Mouse (Mus musculus): ENCODE measurements around the gene Akap8. TPM values are rescaled to one million over a fixed set of nuclear protein-coding genes. Genes with fewer than 3 reads are reported as not detected.

Akap8 gene
- polyA plus RNA-seq (2012; fragmentation: generic; extraction: Trizol) = 14.0 TPM

DNA sequence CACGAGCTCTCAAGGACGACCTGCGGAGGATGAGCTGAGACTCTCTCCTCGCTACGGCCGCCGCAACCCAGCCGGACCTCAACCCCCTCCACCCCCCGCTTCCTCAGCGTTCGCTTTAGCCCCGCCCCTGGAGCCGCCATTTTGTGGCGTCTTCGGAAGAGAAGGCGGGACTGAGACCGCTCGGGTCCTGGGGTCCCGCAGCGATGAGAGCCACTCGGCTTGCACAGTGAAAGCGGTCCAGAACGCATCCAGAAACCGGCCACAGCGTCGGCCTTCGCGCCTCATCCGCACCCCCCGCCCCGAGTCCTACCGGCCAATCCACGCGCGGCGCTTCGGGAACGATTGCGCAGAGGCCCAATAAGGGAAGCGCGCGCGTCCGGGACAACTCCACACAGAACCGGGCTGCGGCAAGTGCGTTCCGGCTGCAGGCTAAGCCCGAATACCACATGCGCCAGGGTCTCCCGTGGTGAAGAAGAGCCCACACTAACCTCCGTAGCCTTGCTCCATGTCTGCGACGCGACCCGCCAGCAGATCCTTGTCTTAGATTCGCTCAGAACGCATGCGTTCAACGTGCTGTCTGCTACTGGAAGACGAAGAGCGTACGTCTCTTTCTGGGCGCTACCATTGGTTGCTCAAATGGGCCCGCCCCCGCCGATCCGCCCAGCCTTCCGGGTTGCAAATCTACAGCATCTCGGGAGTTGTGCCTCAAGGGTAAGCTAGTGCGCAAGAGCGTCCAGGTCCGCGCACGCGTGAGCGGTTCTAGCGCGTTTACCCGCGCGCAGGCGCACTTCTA is at the start of gene Akap8:
Akap8 (minus strand) TSS at position 642 of the 793 bp plus-strand sequence.
- H3ac ChIP-seq (ENCODE audit: control insufficient read depth, insufficient read length) = peak within 1 kb of the TSS; percentile 50
- no peak for TF ChIP-seq MYOD1 (IDR thresholded peaks at IDR 0.05; ENCODE audit: control insufficient read depth in 1 of 3, insufficient read length in 2 of 3, low read depth in 2 of 3)
- TF ChIP-seq MYOG (IDR thresholded peaks at IDR 0.05; ENCODE audit: control insufficient read depth in 1 of 3, insufficient read depth in 1 of 3, insufficient read length in 2 of 3, low read depth in 2 of 3) = peak in 1 of 3 experiments; percentile 2
- TF ChIP-seq POLR2AphosphoS2 (IDR thresholded peaks at IDR 0.05; ENCODE audit: insufficient read length, low read depth) = peak; percentile 96
- TF ChIP-seq SRF (IDR thresholded peaks at IDR 0.05; ENCODE audit: control insufficient read depth, insufficient read length, low read depth) = peak; percentile 55
- peak; percentile 73 for TF ChIP-seq POLR2A (IDR thresholded peaks at IDR 0.05; ENCODE audit: insufficient read length, low read depth)
- peak within 1 kb of the TSS; percentile 98 for H3K4me3 ChIP-seq
- peak within 1 kb of the TSS; percentile 95 for H3K4me2 ChIP-seq (ENCODE audit: low read depth)
- peaks cover 27% of the 10 kb centered on the region for H3K36me3 ChIP-seq (ENCODE audit: control insufficient read depth, insufficient read depth)
- no peaks in the 10 kb centered on the region for H3K27me3 ChIP-seq (ENCODE audit: control insufficient read depth, insufficient read depth, insufficient read length)
- H3K79me2 ChIP-seq (ENCODE audit: control insufficient read depth, insufficient read depth) = peaks cover 51% of the 10 kb centered on the region

DNA sequence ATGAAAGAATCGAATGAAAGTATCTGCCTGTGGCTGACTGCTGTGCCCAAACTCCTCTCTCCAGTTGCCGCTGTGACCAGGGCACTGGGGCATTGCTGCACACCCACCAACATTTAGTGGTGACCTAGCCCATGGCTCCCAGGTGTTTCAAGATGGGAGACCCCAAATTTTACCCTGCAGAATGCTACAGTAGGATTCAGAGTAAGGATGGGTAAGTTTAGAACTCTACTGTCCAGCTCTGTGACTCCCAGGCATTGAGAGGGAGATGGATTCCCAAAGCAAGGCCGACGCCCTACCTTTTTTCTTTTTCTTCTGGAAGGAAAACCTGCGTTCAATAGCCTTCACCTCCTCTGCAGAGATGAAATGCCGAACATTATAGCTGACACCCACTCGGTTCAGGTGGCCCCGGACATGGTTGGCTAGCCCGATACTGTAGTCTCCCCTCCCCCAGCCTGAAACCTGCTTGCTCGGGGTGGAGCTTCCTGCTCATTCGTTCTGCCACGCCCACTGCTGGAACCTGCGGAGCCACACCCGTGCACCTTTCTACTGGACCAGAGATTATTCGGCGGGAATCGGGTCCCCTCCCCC is 48.0 kb upstream of the Akap8 start:
- H3K79me2 ChIP-seq (ENCODE audit: control insufficient read depth, insufficient read depth) = no peaks in the 10 kb centered on the region
- no peak overlapping the region for H3K4me3 ChIP-seq
- no peak overlapping the region for H3ac ChIP-seq (ENCODE audit: control insufficient read depth, insufficient read length)
- no peaks in the 10 kb centered on the region for H3K27me3 ChIP-seq (ENCODE audit: control insufficient read depth, insufficient read depth, insufficient read length)
- no peak for TF ChIP-seq TCF3 (IDR thresholded peaks at IDR 0.05; ENCODE audit: insufficient read length, low read depth)
- no peak for TF ChIP-seq CEBPB (IDR thresholded peaks at IDR 0.05; ENCODE audit: insufficient read depth, poor library complexity, severe bottlenecking)
- TF ChIP-seq REST (IDR thresholded peaks at IDR 0.05; ENCODE audit: insufficient read depth, insufficient read length) = no peak
- TF ChIP-seq E2F4 (IDR thresholded peaks at IDR 0.05; ENCODE audit: insufficient read depth) = no peak
- TF ChIP-seq POLR2AphosphoS2 (IDR thresholded peaks at IDR 0.05; ENCODE audit: insufficient read length, low read depth) = no peak
- H3K4me2 ChIP-seq (ENCODE audit: low read depth) = no peak overlapping the region
- no peaks in the 10 kb centered on the region for H3K36me3 ChIP-seq (ENCODE audit: control insufficient read depth, insufficient read depth)

DNA sequence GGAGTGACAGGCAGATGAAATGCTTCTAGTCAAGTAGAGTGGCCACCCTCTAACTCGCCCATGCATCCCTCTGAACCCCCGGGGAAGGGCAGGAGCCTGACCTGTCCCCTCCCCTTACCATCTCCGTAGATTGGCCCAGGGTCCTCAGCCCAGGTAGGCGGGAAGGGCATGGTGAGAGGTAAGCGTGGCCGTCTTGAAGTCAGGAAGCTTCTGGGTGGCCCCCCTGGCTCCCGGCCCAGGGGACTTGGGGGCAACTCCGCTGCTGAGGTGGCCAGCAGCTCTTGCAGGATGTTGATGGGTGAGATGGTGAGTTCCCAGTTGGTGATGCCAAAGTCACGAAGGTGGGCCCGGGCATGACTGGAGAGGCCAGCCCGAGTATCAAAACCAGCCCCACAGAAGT is 46.7 kb upstream of the Akap8 start:
- Histone ChIP-seq H3K4me2 (ENCODE audit: low read depth) (no peak overlapping the region), H3K79me2 (ENCODE audit: control insufficient read depth, insufficient read depth) (peaks cover 12% of the 10 kb centered on the region), H3ac (ENCODE audit: control insufficient read depth, insufficient read length) (no peak overlapping the region), H3K4me3 (no peak overlapping the region), H3K36me3 (ENCODE audit: control insufficient read depth, insufficient read depth) (no peaks in the 10 kb centered on the region), H3K27me3 (ENCODE audit: control insufficient read depth, insufficient read depth, insufficient read length) (no peaks in the 10 kb centered on the region)
- TF ChIP-seq CEBPB (IDR thresholded peaks at IDR 0.05; ENCODE audit: insufficient read depth, poor library complexity, severe bottlenecking) (no peak), POLR2A (IDR thresholded peaks at IDR 0.05; ENCODE audit: insufficient read length, low read depth) (no peak), TCF3 (IDR thresholded peaks at IDR 0.05; ENCODE audit: insufficient read length, low read depth) (no peak), USF1 (IDR thresholded peaks at IDR 0.05; ENCODE audit: low read depth) (no peak)

GRCm38 (mm10) chr17:32365296-32365695 is 44.3 kb upstream of the Akap8 start:
- TF ChIP-seq POLR2AphosphoS2 (IDR thresholded peaks at IDR 0.05; ENCODE audit: insufficient read length, low read depth) = no peak
- TF ChIP-seq MYOG (IDR thresholded peaks at IDR 0.05; ENCODE audit: control insufficient read depth in 1 of 3, insufficient read depth in 1 of 3, insufficient read length in 2 of 3, low read depth in 2 of 3) = no peak
- no peak for TF ChIP-seq TCF12 (IDR thresholded peaks at IDR 0.05; ENCODE audit: insufficient read depth, poor library complexity, severe bottlenecking)
- no peak for TF ChIP-seq USF1 (IDR thresholded peaks at IDR 0.05; ENCODE audit: low read depth)
- TF ChIP-seq CEBPB (IDR thresholded peaks at IDR 0.05; ENCODE audit: insufficient read depth, poor library complexity, severe bottlenecking) = no peak
- TF ChIP-seq POLR2A (IDR thresholded peaks at IDR 0.05; ENCODE audit: insufficient read length, low read depth) = no peak
- no peak for TF ChIP-seq REST (IDR thresholded peaks at IDR 0.05; ENCODE audit: insufficient read depth, insufficient read length)
- no peak for TF ChIP-seq TCF3 (IDR thresholded peaks at IDR 0.05; ENCODE audit: insufficient read length, low read depth)
- no peak for TF ChIP-seq SRF (IDR thresholded peaks at IDR 0.05; ENCODE audit: control insufficient read depth, insufficient read length, low read depth)
- TF ChIP-seq MAX (IDR thresholded peaks at IDR 0.05; ENCODE audit: low read depth) = no peak
- no peak for TF ChIP-seq MYOD1 (IDR thresholded peaks at IDR 0.05; ENCODE audit: control insufficient read depth in 1 of 3, insufficient read length in 2 of 3, low read depth in 2 of 3)
- TF ChIP-seq E2F4 (IDR thresholded peaks at IDR 0.05; ENCODE audit: insufficient read depth) = no peak
- H3K4me3 ChIP-seq = peak overlapping the region; percentile 46
- peaks cover 21% of the 10 kb centered on the region for H3K79me2 ChIP-seq (ENCODE audit: control insufficient read depth, insufficient read depth)
- H3K4me2 ChIP-seq (ENCODE audit: low read depth) = peak overlapping the region; percentile 5
- no peak overlapping the region for H3ac ChIP-seq (ENCODE audit: control insufficient read depth, insufficient read length)
- H3K27me3 ChIP-seq (ENCODE audit: control insufficient read depth, insufficient read depth, insufficient read length) = no peaks in the 10 kb centered on the region
- peaks cover 13% of the 10 kb centered on the region for H3K36me3 ChIP-seq (ENCODE audit: control insufficient read depth, insufficient read depth)

- Histone ChIP-seq H3K36me3 (ENCODE audit: control insufficient read depth, insufficient read depth) (peaks cover 13% of the 10 kb centered on the region), H3ac (ENCODE audit: control insufficient read depth, insufficient read length) (peak overlapping the region; percentile 87), H3K27me3 (ENCODE audit: control insufficient read depth, insufficient read depth, insufficient read length) (no peaks in the 10 kb centered on the region), H3K4me3 (peak overlapping the region; percentile 46), H3K4me2 (ENCODE audit: low read depth) (peak overlapping the region; percentile 82), H3K79me2 (ENCODE audit: control insufficient read depth, insufficient read depth) (peaks cover 21% of the 10 kb centered on the region)
- TF ChIP-seq MAX (IDR thresholded peaks at IDR 0.05; ENCODE audit: low read depth) (no peak), POLR2AphosphoS2 (IDR thresholded peaks at IDR 0.05; ENCODE audit: insufficient read length, low read depth) (no peak), USF1 (IDR thresholded peaks at IDR 0.05; ENCODE audit: low read depth) (no peak), POLR2A (IDR thresholded peaks at IDR 0.05; ENCODE audit: insufficient read length, low read depth) (no peak), TCF3 (IDR thresholded peaks at IDR 0.05; ENCODE audit: insufficient read length, low read depth) (no peak), E2F4 (IDR thresholded peaks at IDR 0.05; ENCODE audit: insufficient read depth) (no peak), REST (IDR thresholded peaks at IDR 0.05; ENCODE audit: insufficient read depth, insufficient read length) (no peak), TCF12 (IDR thresholded peaks at IDR 0.05; ENCODE audit: insufficient read depth, poor library complexity, severe bottlenecking) (no peak), MYOG (IDR thresholded peaks at IDR 0.05; ENCODE audit: control insufficient read depth in 1 of 3, insufficient read depth in 1 of 3, insufficient read length in 2 of 3, low read depth in 2 of 3) (no peak), SRF (IDR thresholded peaks at IDR 0.05; ENCODE audit: control insufficient read depth, insufficient read length, low read depth) (no peak), MYOD1 (IDR thresholded peaks at IDR 0.05; ENCODE audit: control insufficient read depth in 1 of 3, insufficient read length in 2 of 3, low read depth in 2 of 3) (no peak), CEBPB (IDR thresholded peaks at IDR 0.05; ENCODE audit: insufficient read depth, poor library complexity, severe bottlenecking) (no peak)
Observed at GRCm38 (mm10) chr17:32364850-32365249, 43.8 kb upstream of the Akap8 start.

All from myocyte (in vitro differentiated cells).